Mouse (Mus musculus): ENCODE results near the gene Mttp.

Mttp gene

DNA sequence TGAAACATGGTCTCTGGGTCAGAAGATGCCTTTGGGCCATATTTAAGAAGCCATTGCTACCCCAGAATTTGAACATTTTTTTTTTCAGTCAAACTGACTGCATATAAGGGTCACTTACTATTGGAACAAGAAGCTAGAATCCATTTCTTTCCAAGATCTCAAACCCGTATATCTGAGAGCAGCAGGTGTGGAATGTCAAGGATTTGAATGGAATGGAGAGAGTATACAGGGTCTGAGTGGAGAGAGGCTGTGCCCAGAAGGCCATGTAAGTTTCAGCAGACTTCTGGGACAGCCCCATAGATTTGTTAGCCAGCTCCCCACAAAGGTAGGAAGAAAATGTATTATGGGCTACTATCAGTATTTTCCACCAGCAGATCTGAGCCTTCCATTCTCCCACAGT, 66.1 kb downstream of the Mttp start:
- no peak for DNase-seq

DNA sequence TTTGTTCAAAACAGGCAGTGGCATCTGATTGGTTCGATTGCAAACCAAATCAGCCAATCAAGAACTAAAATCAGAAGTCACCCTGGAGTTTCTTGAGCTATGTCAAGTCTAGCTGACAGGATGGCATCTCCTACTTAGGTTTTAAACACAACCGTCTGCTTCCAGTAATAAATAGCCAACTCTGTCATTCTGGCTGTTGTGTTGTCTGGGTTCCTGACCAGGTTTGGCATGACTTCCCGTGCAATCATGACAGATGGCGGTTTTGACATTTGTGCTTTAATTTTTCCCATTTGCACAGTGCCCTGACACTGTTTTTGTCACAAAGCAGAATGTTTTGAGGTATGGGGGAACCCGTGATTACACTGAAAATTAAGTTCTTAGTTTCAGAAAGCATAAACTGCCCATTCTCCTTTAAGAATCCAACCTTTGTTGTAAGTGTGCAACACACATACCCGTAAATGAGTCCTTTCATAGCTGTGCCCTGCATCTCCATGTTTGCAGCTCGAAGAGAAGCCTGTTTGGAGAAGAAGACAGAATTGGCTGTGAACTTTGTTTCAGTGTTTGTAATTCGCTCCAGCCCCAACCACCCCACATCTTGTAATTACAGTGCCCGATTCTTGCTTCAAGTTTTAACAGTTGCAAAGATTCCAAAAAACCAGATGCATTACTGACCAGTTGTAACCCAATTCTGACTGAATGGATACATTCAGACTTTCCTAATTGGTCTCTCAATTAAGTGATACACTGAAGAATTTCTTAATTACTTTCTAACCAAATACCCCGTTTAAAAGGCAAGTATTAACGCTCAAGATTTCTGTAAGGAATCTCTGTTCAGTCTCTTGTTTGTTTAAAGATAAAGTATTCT, 67.1 kb downstream of the Mttp start:
- no peak for DNase-seq

DNA sequence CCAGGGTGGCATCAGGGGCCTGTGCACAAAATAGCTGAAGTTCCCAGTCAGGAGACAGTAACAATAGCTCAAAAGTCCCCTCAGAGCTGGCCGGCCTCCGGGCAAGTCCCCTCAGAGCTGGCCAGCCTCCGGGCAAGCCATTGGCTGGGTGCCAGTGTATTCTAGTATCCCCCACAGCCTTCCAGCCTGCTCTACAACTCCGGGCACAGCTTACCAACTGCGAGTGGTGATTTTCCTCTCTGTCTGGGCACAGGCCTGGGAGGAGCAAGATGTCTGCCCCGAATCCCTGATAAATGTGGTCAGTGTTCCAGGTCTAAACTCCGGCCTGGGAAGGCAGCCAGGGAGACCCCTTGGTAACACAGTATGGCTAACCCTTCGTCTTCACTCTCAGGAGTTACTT, 69.6 kb downstream of the Mttp start:
- DNase-seq, result no peak

DNA sequence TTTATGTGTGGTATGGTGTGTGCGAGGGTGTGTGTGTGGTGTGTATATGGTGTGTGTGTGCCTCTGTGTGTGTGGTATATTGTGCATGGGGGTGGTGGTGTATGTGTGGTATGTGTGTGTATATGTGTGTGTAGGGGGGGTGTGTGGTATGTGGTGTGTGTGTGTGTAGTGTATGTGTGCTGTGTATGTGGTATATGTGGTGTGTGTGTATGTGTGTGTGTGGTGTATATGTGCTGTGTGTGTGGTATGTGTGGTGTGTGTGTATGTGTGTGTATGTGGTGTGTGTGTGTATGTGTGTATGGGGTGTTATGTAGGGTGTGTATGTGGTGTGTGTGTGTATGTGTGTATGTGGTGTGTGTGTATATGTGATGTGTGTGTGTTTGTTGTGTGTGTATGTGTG, 70.6 kb downstream of the Mttp start:
- no peak for DNase-seq

DNA sequence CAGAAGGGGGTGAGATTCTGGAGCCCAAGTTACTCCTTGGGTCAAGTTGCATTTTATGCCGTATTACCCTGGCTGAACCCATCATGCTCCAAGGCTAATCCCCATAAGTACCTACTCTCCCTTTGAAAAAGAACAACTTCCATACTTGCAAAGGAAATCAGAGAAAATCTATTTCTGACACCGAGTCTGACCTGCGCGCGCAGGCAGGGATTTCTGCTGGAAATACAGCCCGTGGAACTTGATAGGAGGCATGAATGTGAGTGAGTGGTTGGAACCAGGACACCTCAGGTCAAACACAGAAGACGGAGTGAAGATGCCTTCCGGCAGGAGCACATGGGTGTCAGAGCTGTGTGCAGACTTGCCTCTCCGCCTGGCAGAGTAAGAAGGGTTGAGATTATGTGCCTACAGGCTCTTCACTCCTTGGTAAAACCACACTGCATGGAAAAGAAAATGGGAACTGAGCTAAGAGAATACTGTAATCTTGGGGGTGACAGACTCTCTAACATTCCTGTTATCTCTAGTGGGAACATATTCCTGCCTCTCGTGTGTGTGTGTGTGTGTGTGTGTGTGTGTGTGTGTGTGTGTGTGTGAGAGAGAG, 73.2 kb downstream of the Mttp start:
- no peak for DNase-seq

DNA sequence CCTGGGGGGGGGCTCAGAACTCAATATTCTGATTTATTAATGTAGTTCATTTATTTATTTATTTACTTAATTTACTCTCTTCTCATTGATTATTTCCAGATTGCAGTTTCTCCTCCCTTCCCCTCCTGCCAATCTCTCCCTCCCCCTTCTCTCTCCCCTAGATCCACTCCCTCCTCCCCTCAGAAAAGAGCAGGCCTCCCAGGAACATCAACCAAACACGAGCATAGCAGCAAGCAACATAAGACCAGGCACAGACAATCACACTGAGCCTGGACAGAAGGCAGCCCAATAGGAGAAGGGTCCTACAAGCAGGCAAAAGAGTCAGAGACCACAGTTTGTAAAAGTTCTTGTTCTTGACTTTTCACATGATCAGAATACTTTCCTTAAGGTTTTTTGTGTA, 73.8 kb downstream of the Mttp start:
- DNase-seq, result no peak

DNA sequence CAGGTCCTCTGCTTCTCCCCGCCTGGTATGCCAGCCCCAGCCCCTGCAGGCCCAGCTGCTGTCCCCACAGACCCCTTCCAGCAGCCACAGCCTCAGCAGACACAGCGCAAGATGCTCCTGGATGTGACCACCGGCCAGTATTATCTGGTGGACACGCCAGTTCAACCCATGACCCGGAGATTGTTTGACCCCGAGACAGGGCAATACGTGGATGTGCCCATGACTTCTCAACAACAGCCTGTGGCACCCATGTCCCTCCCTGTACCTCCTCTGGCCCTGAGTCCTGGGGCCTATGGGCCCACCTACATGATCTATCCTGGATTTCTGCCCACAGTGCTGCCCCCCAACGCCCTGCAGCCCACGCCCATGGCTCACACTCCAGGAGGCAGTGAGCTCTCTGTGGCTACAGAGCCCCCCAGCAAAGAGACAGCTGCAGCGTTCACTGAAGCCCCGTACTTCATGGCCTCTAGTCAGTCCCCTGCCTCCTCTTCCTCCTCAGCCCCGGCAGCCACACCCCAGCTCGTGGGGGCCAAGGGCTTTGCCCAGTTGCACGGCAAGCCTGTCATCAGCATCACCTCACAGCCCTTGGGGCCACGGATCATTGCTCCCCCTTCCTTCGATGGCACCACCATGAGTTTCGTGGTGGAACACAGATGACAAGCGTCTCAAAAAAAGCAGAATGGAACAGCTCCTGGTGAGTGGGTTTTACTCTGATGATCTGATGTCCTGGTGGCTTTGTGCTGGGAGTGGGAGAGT, 74.8 kb downstream of the Mttp start:
- no peak for DNase-seq

DNA sequence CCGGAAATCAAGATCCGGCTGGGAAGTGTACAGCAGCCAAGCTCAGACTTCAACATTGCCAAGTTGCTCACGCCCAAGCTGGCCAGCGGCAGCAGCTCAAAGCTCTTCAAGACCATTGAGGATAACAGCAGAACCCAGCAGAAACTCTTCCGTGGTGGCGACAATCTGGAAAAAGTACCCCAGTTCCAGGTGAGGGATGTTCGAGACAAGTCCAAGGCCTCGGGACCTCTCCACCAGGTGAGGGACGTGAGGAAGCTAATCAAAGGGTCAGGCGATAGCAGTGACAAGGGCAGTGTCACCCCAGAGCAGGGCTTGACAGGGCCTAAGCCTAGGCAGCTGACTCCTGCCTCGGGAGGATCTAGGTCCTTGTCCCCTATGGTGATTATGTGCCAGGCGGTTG, 76.7 kb downstream of the Mttp start:
- DNase-seq, result no peak

DNA sequence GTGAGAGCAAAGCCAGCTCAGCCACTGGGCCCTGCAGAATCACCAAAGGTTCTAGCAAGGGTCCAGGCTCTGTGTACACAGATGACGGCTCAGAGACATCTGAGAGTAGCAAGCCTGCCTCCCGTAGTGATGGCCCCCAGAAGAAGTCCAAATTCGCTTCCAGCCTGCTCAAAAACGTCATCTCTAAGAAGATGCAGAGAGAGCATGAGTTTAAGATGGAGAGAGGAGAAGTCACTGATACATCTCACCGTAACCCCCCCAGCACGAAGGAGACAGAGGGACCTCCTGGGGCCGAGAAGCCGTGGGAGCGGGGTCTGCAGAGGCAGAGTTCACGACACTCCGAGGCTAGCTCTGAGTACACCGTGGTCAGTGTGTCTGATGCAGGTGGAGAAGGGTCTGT, 77.5 kb downstream of the Mttp start, which contains the start of gene Gm5105:
Gm5105 (minus strand) TSS at position 101 of the 400 bp plus-strand sequence.
- no peak for DNase-seq

DNA sequence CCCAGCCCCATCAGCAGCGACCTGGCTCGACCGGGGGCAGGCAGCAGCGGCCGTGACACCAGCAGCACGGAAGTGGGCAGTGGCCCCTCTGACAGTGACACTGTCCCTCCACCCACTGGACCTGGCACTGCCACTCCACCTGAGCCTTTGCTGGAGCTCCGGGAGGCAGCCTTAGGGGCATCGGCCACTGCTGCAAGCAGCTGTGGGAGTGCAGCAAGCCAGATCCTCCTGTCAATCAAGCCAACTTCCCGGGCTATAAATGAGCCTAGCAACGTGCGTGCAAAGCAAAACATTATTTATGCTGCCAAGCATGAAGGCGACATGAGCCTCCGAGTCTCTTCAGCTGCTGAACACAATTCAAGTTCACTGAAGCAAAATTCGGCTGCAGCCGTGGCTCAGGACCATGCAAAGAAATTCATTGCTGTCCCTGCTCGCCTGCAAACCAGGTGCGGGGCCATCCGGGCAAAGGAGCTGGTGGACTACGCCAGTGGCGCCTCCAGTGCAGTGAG, 78.4 kb downstream of the Mttp start:
- peak; percentile 25 for DNase-seq

DNA sequence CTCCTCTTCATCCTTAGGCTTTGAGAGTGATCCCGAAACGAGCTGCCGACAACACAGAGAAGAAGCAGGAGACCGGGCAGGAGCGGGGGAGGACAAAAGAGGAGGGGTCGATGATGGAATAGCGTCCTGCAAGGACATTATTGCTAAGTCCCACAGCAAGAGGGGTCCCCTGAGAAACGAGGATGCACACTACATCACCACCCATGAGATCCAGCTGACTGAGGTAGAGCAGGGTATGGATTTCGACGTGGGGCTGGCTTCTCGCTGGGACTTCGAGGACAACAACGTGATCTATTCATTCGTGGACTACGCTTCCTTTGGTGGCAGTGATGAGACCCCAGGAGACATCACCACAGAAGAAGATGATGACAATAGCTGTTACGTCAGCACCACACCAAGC, 78.8 kb downstream of the Mttp start:
- no peak for DNase-seq

DNA sequence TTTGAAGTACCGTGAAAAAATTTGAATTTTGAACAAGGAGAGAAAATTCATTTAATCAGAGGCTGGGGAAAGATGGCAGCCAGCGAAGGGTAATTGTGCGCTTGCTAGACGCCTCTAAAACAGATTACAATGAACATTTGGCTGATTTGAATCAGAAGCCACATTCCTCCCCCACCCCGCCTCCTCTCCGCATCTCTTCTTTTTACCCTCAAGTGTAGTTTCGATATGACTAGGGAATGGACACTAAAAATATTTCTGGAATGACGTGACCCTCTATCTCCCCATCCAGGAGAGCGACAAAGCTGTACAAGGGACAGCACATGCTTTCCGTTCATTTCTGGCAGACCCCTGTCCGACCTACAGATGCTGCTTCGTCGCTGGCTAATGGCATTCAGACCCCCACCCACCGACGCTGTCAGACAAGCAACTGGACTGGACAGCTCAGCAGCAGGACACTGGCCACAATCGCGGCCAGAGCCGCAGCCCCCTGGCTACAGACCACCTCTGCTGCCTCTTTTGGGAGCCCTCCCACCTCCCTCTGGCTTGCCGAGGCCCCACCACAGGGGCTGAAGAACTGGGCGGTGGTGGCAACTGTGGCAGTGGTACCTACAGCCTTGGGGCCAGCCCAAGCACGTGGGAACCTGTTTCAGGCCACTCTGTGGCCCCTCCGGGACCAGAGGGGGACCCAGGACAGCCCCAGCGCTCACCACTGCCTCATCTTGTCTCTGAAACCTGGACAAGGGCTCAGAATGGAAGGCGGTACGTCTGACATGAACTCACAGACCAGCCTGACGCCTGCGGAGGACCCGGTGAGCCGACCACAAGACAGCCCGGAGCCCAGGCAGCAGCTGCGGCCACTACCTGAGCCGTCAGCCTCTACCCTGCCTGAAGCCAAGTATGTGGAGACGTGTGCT, 79.8 kb downstream of the Mttp start, which contains the start of gene 1110002E22Rik:
1110002E22Rik (plus strand) TSS at position 321 of the 914 bp plus-strand sequence.
- no peak for DNase-seq

DNA sequence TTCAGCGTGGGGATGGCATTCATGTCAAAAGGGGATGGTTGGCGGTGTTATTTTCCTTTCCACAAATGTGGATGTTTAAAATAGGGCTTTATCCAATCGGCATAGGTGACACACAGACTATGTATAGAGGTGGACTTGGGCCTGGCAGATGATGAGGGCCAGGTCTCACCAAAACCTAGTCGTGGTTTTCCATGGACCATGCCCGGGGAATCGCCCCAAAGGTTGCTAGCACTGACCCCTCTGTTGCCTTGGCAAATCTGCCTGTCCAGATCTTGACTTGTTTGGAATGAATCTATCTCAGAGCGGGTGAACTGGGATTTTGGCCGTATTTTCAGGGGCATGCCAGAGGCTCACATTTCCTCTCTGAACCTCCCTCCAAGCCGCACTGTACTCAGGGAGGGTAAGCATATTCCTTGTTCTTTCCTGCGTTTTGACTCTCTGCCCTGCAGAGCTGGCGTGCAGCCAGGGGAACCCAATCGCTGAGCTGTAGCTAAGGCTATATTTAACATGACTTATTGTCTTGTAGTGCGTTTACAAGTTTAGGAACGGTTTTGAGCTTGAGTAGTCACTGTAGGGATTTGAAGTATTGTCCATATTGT, 80.9 kb downstream of the Mttp start:
- peak; percentile 58 for DNase-seq

DNA sequence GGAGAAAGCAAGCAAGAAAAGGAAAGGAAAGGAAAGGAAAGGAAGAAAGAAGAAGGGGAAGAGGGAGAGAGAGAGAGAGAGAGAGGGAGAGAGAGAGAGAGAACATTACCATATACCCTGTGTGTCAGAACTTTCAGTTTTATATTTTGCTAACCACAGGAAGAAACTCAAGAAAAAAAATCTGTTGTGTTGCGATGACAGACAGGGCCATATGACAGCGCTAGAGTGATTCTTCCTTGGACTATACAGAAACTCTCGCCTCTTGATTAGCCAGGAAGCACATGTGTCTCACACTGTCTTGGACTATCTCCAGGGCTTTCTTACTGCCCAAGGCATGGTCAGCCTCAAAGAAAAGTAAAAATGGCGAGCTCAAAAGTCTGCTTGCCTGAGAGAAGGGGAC, 82.1 kb downstream of the Mttp start:
- DNase-seq, result no peak

DNA sequence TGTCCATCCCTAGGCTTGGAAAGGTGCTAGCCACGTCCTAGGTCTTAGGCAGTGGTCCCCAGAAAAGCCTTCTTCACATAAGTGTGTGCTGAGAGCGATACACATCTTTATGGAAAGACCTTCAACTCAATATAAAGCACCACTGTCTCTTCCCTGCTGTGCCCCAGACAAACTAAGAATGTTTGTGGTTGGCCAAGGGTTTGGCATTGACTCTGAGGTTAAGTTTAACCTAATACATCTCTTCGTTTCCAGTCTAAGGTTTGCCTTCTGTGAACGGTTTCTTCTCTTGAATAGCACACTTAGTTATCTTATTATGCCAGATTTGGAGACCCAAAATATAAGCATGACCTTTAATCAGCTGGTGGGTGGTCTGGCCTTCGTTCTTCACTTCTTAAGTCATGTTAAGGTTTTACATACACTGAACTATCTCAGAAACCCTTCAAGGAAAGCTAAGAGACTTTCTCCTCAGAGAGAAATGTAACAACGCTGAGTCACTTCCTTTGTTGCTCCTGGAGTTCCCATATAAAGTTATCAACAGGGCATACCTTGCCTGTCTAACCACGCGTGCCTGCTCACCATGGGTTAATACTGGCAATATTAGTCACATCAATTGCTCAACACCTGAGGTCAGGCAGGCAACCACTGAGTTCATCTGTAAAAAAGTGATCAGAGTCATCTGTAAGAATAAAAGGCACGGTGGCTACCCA, 83.4 kb downstream of the Mttp start:
- no peak for DNase-seq

DNA sequence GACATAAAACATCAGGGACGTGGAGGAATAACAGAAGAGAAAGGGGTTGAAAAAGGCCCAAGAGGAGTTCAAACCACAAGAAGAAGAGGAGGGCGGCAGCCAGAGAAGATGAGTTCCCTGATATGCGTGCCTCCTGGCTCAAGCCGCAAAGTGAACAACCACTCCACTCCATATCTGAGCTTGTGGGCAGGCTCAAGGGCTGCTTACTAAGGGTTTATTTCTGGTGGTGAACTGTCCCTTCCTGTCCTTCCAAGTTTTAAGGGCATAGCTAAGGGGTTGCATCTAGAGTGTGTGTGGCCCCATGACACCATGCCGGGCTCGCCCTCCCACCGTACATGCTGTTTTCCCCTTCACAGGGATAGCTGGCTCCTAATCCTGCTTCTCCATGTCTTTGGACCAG, 84.3 kb downstream of the Mttp start:
- DNase-seq, result no peak

DNA sequence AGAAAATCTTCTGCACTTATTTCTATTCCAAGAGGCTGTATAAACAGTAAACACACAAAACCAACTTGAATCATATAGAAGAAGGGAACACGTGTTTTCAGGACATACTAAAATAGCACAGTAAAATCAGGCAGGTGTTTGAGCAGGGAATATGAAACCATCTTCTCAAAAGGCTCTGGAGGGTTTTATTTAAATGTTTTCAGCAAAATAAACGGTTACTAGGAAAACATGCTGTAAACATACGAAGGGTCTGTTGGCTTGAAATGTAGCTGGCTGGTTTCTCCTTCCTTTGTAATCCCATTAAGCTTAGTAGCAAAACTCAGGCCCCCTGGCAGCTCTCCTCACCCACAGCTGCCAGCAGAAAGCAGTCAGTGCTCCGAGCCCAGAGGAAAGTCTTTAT, 86.5 kb downstream of the Mttp start:
- DNase-seq, result no peak

DNA sequence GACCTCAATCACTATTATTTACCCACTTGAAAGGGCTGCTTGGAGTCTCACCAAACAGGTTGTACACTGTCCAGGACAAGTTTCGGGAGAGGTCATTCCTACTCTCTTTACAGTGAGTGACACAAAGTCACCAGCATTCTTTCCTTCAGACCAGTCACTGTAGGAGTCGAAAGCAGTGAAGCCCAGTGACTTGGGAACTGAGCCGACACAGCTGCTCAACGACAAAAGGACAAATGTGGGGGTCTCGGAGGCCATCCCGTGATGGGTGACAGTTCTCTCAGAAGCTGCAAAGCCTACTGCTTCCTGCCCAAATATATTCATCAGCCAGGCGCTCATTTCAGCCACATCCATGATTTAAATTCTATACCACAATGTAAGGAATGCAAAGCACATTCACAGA, 87.8 kb downstream of the Mttp start:
- no peak for DNase-seq

DNA sequence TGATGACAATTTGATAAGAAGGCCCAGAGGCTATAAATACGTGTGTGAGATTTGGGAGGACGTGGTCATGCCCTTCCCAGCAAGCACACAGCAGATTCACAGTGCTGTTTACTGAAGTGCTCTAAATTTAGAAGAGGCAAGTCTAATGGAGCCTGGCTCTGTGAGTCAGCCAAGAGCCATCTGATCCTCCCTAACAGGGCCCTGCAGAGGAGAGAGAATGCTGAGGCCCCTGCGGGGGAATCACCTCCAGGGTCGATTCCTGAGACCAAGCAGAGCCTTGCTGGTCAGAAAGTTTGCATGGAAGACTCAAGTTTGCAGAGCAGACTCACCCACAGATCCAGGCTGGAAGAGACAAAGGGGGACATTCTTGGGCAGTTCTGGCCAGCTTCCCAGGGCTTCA, 90.8 kb downstream of the Mttp start:
- DNase-seq, result no peak

DNA sequence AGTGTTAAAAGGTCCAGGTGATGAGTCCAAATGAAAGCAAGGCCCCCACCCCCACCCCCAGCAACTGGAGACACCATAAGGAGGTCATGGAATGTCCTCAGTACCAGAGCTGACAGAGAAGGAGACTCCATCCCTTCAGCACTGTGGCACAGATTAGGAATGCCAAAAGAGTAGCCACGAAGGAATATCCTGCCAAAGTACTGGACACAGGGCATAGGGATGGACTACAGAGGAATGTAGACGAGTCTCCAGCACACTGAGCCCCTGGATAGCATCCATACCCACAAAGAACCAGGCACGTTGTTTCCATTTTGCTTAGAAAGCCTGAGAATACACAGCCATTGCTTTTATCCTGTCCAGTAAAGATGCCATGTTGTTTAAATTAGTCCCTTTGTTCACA, 93.3 kb downstream of the Mttp start:
- no peak for DNase-seq

DNA sequence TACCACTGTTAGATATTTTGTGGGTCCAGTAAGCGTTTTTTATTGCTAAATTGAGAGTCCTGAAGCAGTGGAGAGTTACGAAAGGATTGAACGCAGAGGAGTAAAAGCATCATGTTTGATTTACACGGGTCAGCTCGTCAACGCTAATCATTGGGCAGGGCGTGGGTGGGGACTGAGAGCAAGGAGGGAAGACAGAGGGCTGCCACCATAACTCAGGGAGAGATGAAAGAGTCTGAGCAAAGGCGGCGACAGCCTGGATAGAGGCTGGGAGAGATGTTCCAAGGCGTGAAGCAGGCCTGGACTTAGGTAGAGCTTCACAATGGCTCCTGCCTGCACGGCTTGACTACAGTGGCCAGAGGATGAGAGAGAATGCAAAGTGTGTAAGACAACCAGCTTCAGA, 94.0 kb downstream of the Mttp start:
- DNase-seq, result no peak

Data from kidney, postnatal 14 days (tissue).